ENCODE assay signal across 8 mouse cellular contexts in the genomic region with DNA sequence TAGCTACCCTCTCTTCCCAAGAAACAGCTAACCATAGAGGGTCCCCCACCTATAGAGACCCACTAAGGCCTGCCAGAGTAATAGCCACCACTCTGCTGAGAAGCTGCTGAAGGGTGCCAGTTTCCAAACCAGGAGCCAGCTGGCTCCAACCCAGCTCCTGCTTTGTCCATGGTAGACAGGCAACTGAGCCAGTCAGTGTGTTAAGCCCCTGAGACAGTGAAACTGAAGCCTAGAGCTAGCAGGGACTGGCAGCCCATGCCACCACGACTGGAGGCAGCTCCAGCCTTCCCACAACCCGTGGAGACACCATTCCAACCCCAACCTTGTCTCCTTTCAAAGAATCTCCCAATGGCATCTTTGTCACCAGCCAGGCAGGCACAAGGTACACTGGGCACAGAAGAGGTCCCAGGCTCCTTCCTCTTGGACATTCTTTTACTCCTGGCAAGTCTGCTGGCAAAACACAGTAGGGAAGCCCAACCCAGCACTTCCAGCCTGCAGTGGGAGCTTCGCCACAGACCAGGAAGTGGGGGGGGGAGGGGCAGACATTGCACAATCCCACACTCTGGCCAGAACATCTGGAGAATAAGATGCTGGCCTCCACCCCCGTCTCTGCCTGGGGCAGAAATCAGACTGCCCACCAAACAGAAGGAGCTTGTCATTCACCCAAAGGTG. TPM values are rescaled to one million over a fixed set of nuclear protein-coding genes. Genes with fewer than 3 reads are reported as not detected.
DNase-seq lines count a peak whose midpoint lies in the region; ATAC-seq and TF ChIP-seq lines count a peak whose summit lies in the region.

No protein-coding gene starts in this region.

- H3K27ac ChIP-seq in hindbrain, embryonic 15.5 days (replicated peaks): peak overlapping the region; percentile 69
- peak overlapping the region; percentile 62; the same call in 1 of the 2 replicates for H3K27ac ChIP-seq in liver, embryonic 11.5 days (ENCODE audit: low read depth, low read length)

- no peak overlapping the region for H3K4me3 ChIP-seq in hindbrain, embryonic 15.5 days
- H3K4me3 ChIP-seq in liver, embryonic 11.5 days (ENCODE audit: low read depth, low read length): no peak overlapping the region

- intact Hi-C loops in gastrocnemius, postnatal 14 days (cut with DNase I; ENCODE audit: low total_unique reads): no loop called here

- TF ChIP-seq POLR2A in brain, embryonic 14.5 days (IDR thresholded peaks at IDR 0.05; ENCODE audit: borderline replicate concordance, extremely low read depth, insufficient read depth, insufficient read length, poor library complexity, severe bottlenecking): no peak

- peak overlapping the region; percentile 18; the same call in 1 of the 2 replicates for H3K4me2 ChIP-seq in hindbrain, embryonic 15.5 days
- peak overlapping the region; percentile 30 for H3K4me2 ChIP-seq in liver, embryonic 11.5 days

- H3K36me3 ChIP-seq in hindbrain, embryonic 15.5 days: 0 out of 2 replicates have a peak, but pooled peaks cover 4% of the 10 kb centered on the region
- peaks cover 3% of the 10 kb centered on the region; the same call in 1 of the 2 replicates for H3K36me3 ChIP-seq in liver, embryonic 11.5 days (ENCODE audit: control insufficient read depth, insufficient read depth, low read length)

- peak; percentile 2; the same call in 1 of the 2 replicates for ATAC-seq in hindbrain, embryonic 15.5 days (ENCODE audit: low FRiP score, low read depth)
- no peak for ATAC-seq in liver, embryonic 11.5 days (replicated peaks; ENCODE audit: low FRiP score)
- ATAC-seq in activated CD4-positive, CD25-positive, alpha-beta regulatory T cell, adult 4 months: no peak

- H3K9me3 ChIP-seq in hindbrain, embryonic 15.5 days: no peaks in the 10 kb centered on the region
- 0 out of 2 replicates have a peak, but pooled peaks cover 3% of the 10 kb centered on the region for H3K9me3 ChIP-seq in liver, embryonic 11.5 days (ENCODE audit: control insufficient read depth, low read length)

- DNase-seq in cerebellum, adult 11-12 months: peak; percentile 67
- DNase-seq in cerebellum, adult 18-20 months: no peak
- peak; percentile 88 for DNase-seq in brain, embryonic 14.5 days (ENCODE audit: low read depth)
- DNase-seq in gastrocnemius, postnatal 14 days: peak; percentile 89
- peak; percentile 58 for DNase-seq in liver, embryonic 11.5 days (ENCODE audit: low spot score)
- peak; percentile 54 for DNase-seq in neural tube, embryonic 10.5 days (ENCODE audit: extremely low spot score, low spot score)

- peaks cover 19% of the 10 kb centered on the region for H3K27me3 ChIP-seq in hindbrain, embryonic 15.5 days
- peaks cover 44% of the 10 kb centered on the region for H3K27me3 ChIP-seq in liver, embryonic 11.5 days (replicated peaks; ENCODE audit: control insufficient read depth, insufficient read depth, low read length)

- H3K9ac ChIP-seq in hindbrain, embryonic 15.5 days: no peak overlapping the region
- no peak overlapping the region for H3K9ac ChIP-seq in liver, embryonic 11.5 days (ENCODE audit: low read depth, low read length)

- H3K4me1 ChIP-seq in hindbrain, embryonic 15.5 days (replicated peaks): peaks cover 71% of the 10 kb centered on the region
- H3K4me1 ChIP-seq in liver, embryonic 11.5 days (replicated peaks; ENCODE audit: control insufficient read depth, insufficient read depth, low read length): peaks cover 52% of the 10 kb centered on the region

- no peak for TF ChIP-seq CTCF in brain, embryonic 14.5 days (IDR thresholded peaks at IDR 0.05; ENCODE audit: borderline replicate concordance, extremely low read depth, insufficient read depth, insufficient read length)

- 27% methylated on average over 4 of the region's 4 CpGs for WGBS in hindbrain, embryonic 15.5 days
- WGBS in liver, embryonic 11.5 days: 12% methylated on average over 4 of the region's 4 CpGs

RNA-seq across cellular contexts. Expression of a gene that starts 1.7 kb away (rescaled TPM):
- polyA plus RNA-seq in brain, embryonic 14.5 days (2012; rRNA removed): 18.6 and 21.3 TPM in 2 replicates
- 1 to 10 TPM; 7.9 to 9.6 TPM for total RNA-seq in gastrocnemius, postnatal 14 days (2021)
- 34.7 and 36.9 TPM in 2 replicates for polyA plus RNA-seq in hindbrain, embryonic 15.5 days (2015; fragmentation: Nextera tagmentation; extraction: Ambion mirVana)
- polyA plus RNA-seq in liver, embryonic 11.5 days (2014; fragmentation: Nextera tagmentation; extraction: Ambion mirVana): 29.6 and 30.8 TPM in 2 replicates
- 10 to 100 TPM; 34.8 to 35.0 TPM for polyA plus RNA-seq in activated CD4-positive, CD25-positive, alpha-beta regulatory T cell, adult 4 months (2017; shearing (Covaris generic))

RNA-seq across cellular contexts. Expression of a gene that starts 2.5 kb away (rescaled TPM):
- 39.7 and 44.3 TPM in 2 replicates for polyA plus RNA-seq in brain, embryonic 14.5 days (2012; rRNA removed)
- total RNA-seq in gastrocnemius, postnatal 14 days (2021): 10 to 100 TPM; 18.4 to 24.4 TPM
- 24.8 and 29.2 TPM in 2 replicates for polyA plus RNA-seq in hindbrain, embryonic 15.5 days (2015; fragmentation: Nextera tagmentation; extraction: Ambion mirVana)
- 16.9 and 19.1 TPM in 2 replicates for polyA plus RNA-seq in liver, embryonic 11.5 days (2014; fragmentation: Nextera tagmentation; extraction: Ambion mirVana)
- polyA plus RNA-seq in activated CD4-positive, CD25-positive, alpha-beta regulatory T cell, adult 4 months (2017; shearing (Covaris generic)): under 1 TPM in 1 of 2 experiments, not detected in 1; 0.49 TPM

RNA-seq across cellular contexts. Expression of a gene that starts 19.4 kb away (rescaled TPM):
- 38.8 and 52.4 TPM in 2 replicates for polyA plus RNA-seq in brain, embryonic 14.5 days (2012; rRNA removed)
- 1 to 10 TPM; 8.6 to 8.9 TPM for total RNA-seq in gastrocnemius, postnatal 14 days (2021)
- 49.5 and 50.4 TPM in 2 replicates for polyA plus RNA-seq in hindbrain, embryonic 15.5 days (2015; fragmentation: Nextera tagmentation; extraction: Ambion mirVana)
- 96.7 and 114 TPM in 2 replicates for polyA plus RNA-seq in liver, embryonic 11.5 days (2014; fragmentation: Nextera tagmentation; extraction: Ambion mirVana)
- polyA plus RNA-seq in activated CD4-positive, CD25-positive, alpha-beta regulatory T cell, adult 4 months (2017; shearing (Covaris generic)): 10 to 100 TPM; 70.5 to 73.4 TPM

RNA-seq across cellular contexts. Expression of a gene that starts 24.5 kb away (rescaled TPM):
- polyA plus RNA-seq in brain, embryonic 14.5 days (2012; rRNA removed): 0.11 TPM in 1 of 2 replicates, not detected in the other
- under 1 TPM in 1 of 2 experiments, not detected in 1; 0.31 TPM for total RNA-seq in gastrocnemius, postnatal 14 days (2021)
- not detected in 2 replicates for polyA plus RNA-seq in hindbrain, embryonic 15.5 days (2015; fragmentation: Nextera tagmentation; extraction: Ambion mirVana)
- 0.53 and 0.62 TPM in 2 replicates for polyA plus RNA-seq in liver, embryonic 11.5 days (2014; fragmentation: Nextera tagmentation; extraction: Ambion mirVana)
- 1 to 10 TPM; 4.5 to 7.1 TPM for polyA plus RNA-seq in activated CD4-positive, CD25-positive, alpha-beta regulatory T cell, adult 4 months (2017; shearing (Covaris generic))

RNA-seq across cellular contexts. Expression of a gene that starts 42.9 kb away (rescaled TPM):
- 84.0 and 116 TPM in 2 replicates for polyA plus RNA-seq in brain, embryonic 14.5 days (2012; rRNA removed)
- 10 to 100 TPM; 17.8 to 19.2 TPM for total RNA-seq in gastrocnemius, postnatal 14 days (2021)
- 33.5 and 43.9 TPM in 2 replicates for polyA plus RNA-seq in hindbrain, embryonic 15.5 days (2015; fragmentation: Nextera tagmentation; extraction: Ambion mirVana)
- polyA plus RNA-seq in liver, embryonic 11.5 days (2014; fragmentation: Nextera tagmentation; extraction: Ambion mirVana): 31.0 and 38.1 TPM in 2 replicates
- polyA plus RNA-seq in activated CD4-positive, CD25-positive, alpha-beta regulatory T cell, adult 4 months (2017; shearing (Covaris generic)): 10 to 100 TPM; 36.7 to 37.6 TPM

Comparison
In these comparisons a context has a peak if more than half of its experiments do, and no peak if none do; other contexts are left out.
1. DNase-seq: peak in cerebellum, adult 11-12 months (single experiment), brain, embryonic 14.5 days (single experiment), gastrocnemius, postnatal 14 days (single experiment), liver, embryonic 11.5 days (single experiment) and neural tube, embryonic 10.5 days (single experiment); none in cerebellum, adult 18-20 months (0 of 2).
2. RNA of a gene that starts 2.5 kb away (polyA plus RNA-seq): 39.7 to 44.3 TPM in brain, embryonic 14.5 days, 24.8 to 29.2 TPM in hindbrain, embryonic 15.5 days and 16.9 to 19.1 TPM in liver, embryonic 11.5 days; 0.49 TPM in activated CD4-positive, CD25-positive, alpha-beta regulatory T cell, adult 4 months; every median in the first group is over 10 times any median in the second.